Mouse (Mus musculus) 416B (cell line): ENCODE data around the gene Ggta1.

ENCODE experiments used
- DNase-seq: peaks from one replicate; pipeline ENCODE4 v3.0.0; 2011; ENCODE audit warnings: low read depth

Ggta1 gene

GRCm38 (mm10) chr2:35462791-35463281 lies at the start of gene Ggta1:
Gene Ggta1 (minus strand): TSS chr2:35463231.
- DNase-seq, result no peak

- DNase-seq, result peak; percentile 50
Measured at GRCm38 (mm10) chr2:35512226-35512625, 49.2 kb upstream of the Ggta1 start.

- DNase-seq, result no peak
Measured at GRCm38 (mm10) chr2:35510920-35511319, 47.9 kb upstream of the Ggta1 start.

- DNase-seq, result no peak
Measured at GRCm38 (mm10) chr2:35509888-35510287, 46.9 kb upstream of the Ggta1 start.

- DNase-seq, result no peak
Measured at GRCm38 (mm10) chr2:35509343-35509667, 46.3 kb upstream of the Ggta1 start.

- no peak for DNase-seq
Measured at GRCm38 (mm10) chr2:35508597-35509342, 45.7 kb upstream of the Ggta1 start.

GRCm38 (mm10) chr2:35507191-35507511 lies 44.1 kb upstream of the Ggta1 start:
- DNase-seq, result peak; percentile 47

- DNase-seq, result peak; percentile 73
Measured at GRCm38 (mm10) chr2:35506311-35507190, 43.5 kb upstream of the Ggta1 start.

GRCm38 (mm10) chr2:35505519-35506286 lies 42.7 kb upstream of the Ggta1 start:
- no peak for DNase-seq

- no peak for DNase-seq
Measured at GRCm38 (mm10) chr2:35504417-35504776, 41.4 kb upstream of the Ggta1 start.

GRCm38 (mm10) chr2:35503723-35504416 lies 40.8 kb upstream of the Ggta1 start:
- DNase-seq, result peak; percentile 98

- no peak for DNase-seq
Measured at GRCm38 (mm10) chr2:35503021-35503722, 40.1 kb upstream of the Ggta1 start.

GRCm38 (mm10) chr2:35502561-35502960 lies 39.5 kb upstream of the Ggta1 start:
- DNase-seq, result no peak

- DNase-seq, result no peak
Measured at GRCm38 (mm10) chr2:35499474-35499873, 36.4 kb upstream of the Ggta1 start.

GRCm38 (mm10) chr2:35498961-35499360 lies 35.9 kb upstream of the Ggta1 start:
- no peak for DNase-seq

- no peak for DNase-seq
Measured at GRCm38 (mm10) chr2:35497662-35498196, 34.7 kb upstream of the Ggta1 start.

- DNase-seq, result peak; percentile 77
Measured at GRCm38 (mm10) chr2:35496279-35497013, 33.4 kb upstream of the Ggta1 start.

- peak; percentile 97 for DNase-seq
Measured at GRCm38 (mm10) chr2:35495486-35496278, 32.7 kb upstream of the Ggta1 start.

- DNase-seq, result no peak
Measured at GRCm38 (mm10) chr2:35493566-35493965, 30.5 kb upstream of the Ggta1 start.
